ENCODE assay signal across 19 mouse cellular contexts in genomic region chr4:101087721-101088120, GRCm38 (mm10). TPM values are rescaled to one million over a fixed set of nuclear protein-coding genes. Genes with fewer than 3 reads are reported as not detected.
DNase-seq lines count a peak whose midpoint lies in the region.
"Had no signal": no experiment of that assay in that cellular context is flagged by ENCODE, and none has a peak within 500 bp of the region (broad histone marks: within the 10 kb centered on the region; RNA-seq: fewer than 3 reads in every experiment).

No protein-coding gene starts in this region.

- H3K4me3 ChIP-seq in heart, embryonic 10.5 days, result no peak overlapping the region
- H3K4me3 ChIP-seq in limb, embryonic 10.5 days, result no peak overlapping the region
- H3K4me3 ChIP-seq: forebrain, embryonic 12.5 days; hindbrain, embryonic 12.5 days; megakaryocyte, embryonic 14.5 days; myocyte had no signal

- DNase-seq in left cerebral cortex, adult 18-20 months (ENCODE audit: low spot score in 2 of 2), result peak; percentile 21 to 56
- DNase-seq in left cerebral cortex, postnatal 4 days, result no peak
- DNase-seq in frontal cortex, adult 2 months (ENCODE audit: extremely low spot score in 1 of 2, low spot score in 1 of 2), result peak; percentile 31 to 61
- DNase-seq in layer of hippocampus, adult 8-10 months (ENCODE audit: low spot score in 2 of 2), result peak; percentile 47 to 60
- DNase-seq in right cerebral cortex, adult 2 months (ENCODE audit: low spot score in 2 of 2), result peak; percentile 35 to 50
- DNase-seq in heart, embryonic 10.5 days (ENCODE audit: low spot score), result no peak
- DNase-seq in limb, embryonic 10.5 days (ENCODE audit: low spot score), result no peak
- DNase-seq in heart, postnatal 25 days (ENCODE audit: low spot score), result no peak
- DNase-seq: cerebellum, adult 8-10 months; heart, postnatal 10 days; kidney, adult 9 months; kidney, postnatal 36 days; lung, embryonic 14.5 days; midbrain, embryonic 14.5 days; thymus, postnatal 36 days had no signal

- no peaks in the 10 kb centered on the region for H3K27me3 ChIP-seq in heart, embryonic 10.5 days (ENCODE audit: insufficient read depth, poor library complexity, severe bottlenecking)
- no peaks in the 10 kb centered on the region for H3K27me3 ChIP-seq in limb, embryonic 10.5 days (ENCODE audit: low read depth, poor library complexity, severe bottlenecking)
- H3K27me3 ChIP-seq: forebrain, embryonic 12.5 days; hindbrain, embryonic 12.5 days had no signal

- no peaks in the 10 kb centered on the region for H3K36me3 ChIP-seq in heart, embryonic 10.5 days
- H3K36me3 ChIP-seq in limb, embryonic 10.5 days, result no peaks in the 10 kb centered on the region
- H3K36me3 ChIP-seq: forebrain, embryonic 12.5 days; hindbrain, embryonic 12.5 days had no signal

- intact Hi-C loops in left cerebral cortex, postnatal 4 days (cut with DNase I), result no loop called here
- intact Hi-C loops in heart, postnatal 25 days (cut with DNase I), result no loop called here

- 48% methylated on average over 1 of the region's 1 CpGs for WGBS in heart, embryonic 10.5 days
- 51% methylated on average over 1 of the region's 1 CpGs for WGBS in limb, embryonic 10.5 days

- H3K4me1 ChIP-seq in heart, embryonic 10.5 days, result peaks cover 16% of the 10 kb centered on the region
- H3K4me1 ChIP-seq in limb, embryonic 10.5 days, result peaks cover 2% of the 10 kb centered on the region; the same call in 1 of the 2 replicates
- H3K4me1 ChIP-seq: megakaryocyte, embryonic 14.5 days had no signal

- no peak overlapping the region for H3K27ac ChIP-seq in heart, embryonic 10.5 days
- H3K27ac ChIP-seq in limb, embryonic 10.5 days, result no peak overlapping the region
- H3K27ac ChIP-seq: forebrain, embryonic 12.5 days; hindbrain, embryonic 12.5 days had no signal

- H3K9me3 ChIP-seq in heart, embryonic 10.5 days, result no peaks in the 10 kb centered on the region
- no peaks in the 10 kb centered on the region for H3K9me3 ChIP-seq in limb, embryonic 10.5 days (replicated peaks)
- H3K9me3 ChIP-seq: forebrain, embryonic 12.5 days; hindbrain, embryonic 12.5 days; megakaryocyte, embryonic 14.5 days had no signal

RNA-seq across cellular contexts. Expression of gene Raver2, which starts 18.9 kb away (rescaled TPM):
- 10 to 100 TPM; 18.3 to 18.6 TPM for total RNA-seq in left cerebral cortex, adult 18-20 months (2021)
- total RNA-seq in left cerebral cortex, postnatal 4 days (2021), result 10 to 100 TPM; 23.1 to 24.6 TPM
- polyA plus RNA-seq in frontal cortex, adult 2 months (2012; rRNA removed), result 24.7 and 25.3 TPM in 2 replicates
- total RNA-seq in layer of hippocampus, adult 8-10 months (2022), result 10 to 100 TPM; 40.1 to 55.1 (median 48.6) TPM
- polyA plus RNA-seq in heart, embryonic 10.5 days (2016; fragmentation: Nextera tagmentation; extraction: Ambion mirVana), result 4.3 and 4.5 TPM in 2 replicates
- 6.3 and 8.0 TPM in 2 replicates for polyA plus RNA-seq in limb, embryonic 10.5 days (2016; fragmentation: Nextera tagmentation; extraction: Ambion mirVana)
- total RNA-seq in heart, postnatal 25 days (2021), result 1 to 10 TPM; 2.7 to 2.8 TPM

Comparison
In these comparisons a context has a peak if more than half of its experiments do, and no peak if none do; other contexts are left out.
1. DNase-seq: peak in left cerebral cortex, adult 18-20 months (2 of 2), frontal cortex, adult 2 months (2 of 2), layer of hippocampus, adult 8-10 months (2 of 2) and right cerebral cortex, adult 2 months (2 of 2); none in left cerebral cortex, postnatal 4 days (single experiment), heart, embryonic 10.5 days (single experiment), limb, embryonic 10.5 days (single experiment) and heart, postnatal 25 days (single experiment).
2. RNA of gene Raver2, which starts 18.9 kb away (total RNA-seq): 40.1 to 55.1 TPM in layer of hippocampus, adult 8-10 months, 23.1 to 24.6 TPM in left cerebral cortex, postnatal 4 days and 18.3 to 18.6 TPM in left cerebral cortex, adult 18-20 months; 2.7 to 2.8 TPM in heart, postnatal 25 days; every median in the first group is over 4 times any median in the second.